24 mouse cellular contexts compared by ENCODE assay signal in the genomic region with DNA sequence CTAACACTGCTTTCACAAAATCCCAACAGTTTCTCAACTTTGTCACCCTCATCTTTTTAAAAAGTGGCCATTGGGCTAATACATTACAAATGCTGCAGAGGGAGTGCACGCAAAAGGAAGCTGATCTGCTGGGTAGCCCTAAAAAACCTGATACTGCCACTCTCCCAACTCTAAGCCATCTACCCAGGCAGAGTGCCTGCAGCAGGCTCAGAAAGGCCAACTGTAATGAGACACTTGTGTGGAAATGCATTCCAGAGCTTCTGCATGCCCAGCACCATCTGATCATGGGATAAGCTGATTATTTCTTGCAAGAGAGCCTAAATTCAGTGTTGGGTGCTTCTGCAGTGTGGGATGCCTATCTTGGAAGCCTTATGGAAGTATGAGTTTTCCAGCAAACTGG. TPM values are rescaled to one million over a fixed set of nuclear protein-coding genes. Genes with fewer than 3 reads are reported as not detected.
DNase-seq lines count a peak whose midpoint lies in the region; ATAC-seq lines count a peak whose summit lies in the region.
"Had no signal": no experiment of that assay in that cellular context is flagged by ENCODE, and none has a peak within 500 bp of the region (broad histone marks: within the 10 kb centered on the region; RNA-seq: fewer than 3 reads in every experiment).

No protein-coding gene starts in this region.

- peak; percentile 80 for DNase-seq in midbrain, embryonic 11.5 days (ENCODE audit: low spot score, missing footprints)
- DNase-seq in embryonic facial prominence, embryonic 10.5 days (ENCODE audit: low spot score): peak; percentile 18
- DNase-seq in gastrocnemius, postnatal 10 days: peak; percentile 26
- DNase-seq in thymus, postnatal 36 days: no peak
- DNase-seq in thymus, postnatal 4 days: no peak
- DNase-seq: adrenal gland, postnatal 10 days; B cell, adult 2 months; cerebellum, postnatal 10 days; heart, postnatal 4 days; right cerebral cortex, postnatal 14 days; thymus, adult 18-20 months had no signal

- peaks cover 5% of the 10 kb centered on the region; the same call in 1 of the 2 replicates for H3K27me3 ChIP-seq in midbrain, embryonic 11.5 days (ENCODE audit: control insufficient read depth, insufficient read depth, low read length)
- H3K27me3 ChIP-seq in midbrain, embryonic 16.5 days (ENCODE audit: control insufficient read depth, insufficient read depth, low read depth, low read length): no peaks in the 10 kb centered on the region
- no peaks in the 10 kb centered on the region for H3K27me3 ChIP-seq in embryonic facial prominence, embryonic 10.5 days (replicated peaks; ENCODE audit: low read depth, poor library complexity, severe bottlenecking)
- H3K27me3 ChIP-seq: embryonic facial prominence, embryonic 12.5 days; forebrain, embryonic 15.5 days; heart, embryonic 15.5 days; limb, embryonic 12.5 days; lung, embryonic 15.5 days; neural tube, embryonic 13.5 days; stomach, embryonic 15.5 days had no signal

- H3K4me2 ChIP-seq in midbrain, embryonic 11.5 days: no peak overlapping the region
- no peak overlapping the region for H3K4me2 ChIP-seq in midbrain, embryonic 16.5 days (ENCODE audit: low read length)
- H3K4me2 ChIP-seq: embryonic facial prominence, embryonic 12.5 days; forebrain, embryonic 15.5 days; heart, embryonic 15.5 days; limb, embryonic 12.5 days; lung, embryonic 15.5 days; midbrain, embryonic 13.5 days; neural tube, embryonic 13.5 days; stomach, embryonic 15.5 days had no signal

- 65% methylated on average over 1 of the region's 1 CpGs for WGBS in midbrain, embryonic 11.5 days
- 76% methylated on average over 1 of the region's 1 CpGs for WGBS in midbrain, embryonic 16.5 days
- WGBS in embryonic facial prominence, embryonic 10.5 days: 43% methylated on average over 1 of the region's 1 CpGs

- no peaks in the 10 kb centered on the region for H3K36me3 ChIP-seq in midbrain, embryonic 11.5 days (ENCODE audit: control insufficient read depth, insufficient read depth, low read length)
- no peaks in the 10 kb centered on the region for H3K36me3 ChIP-seq in midbrain, embryonic 16.5 days (ENCODE audit: control insufficient read depth, insufficient read depth, low read length)
- H3K36me3 ChIP-seq in embryonic facial prominence, embryonic 10.5 days (replicated peaks): no peaks in the 10 kb centered on the region
- H3K36me3 ChIP-seq: embryonic facial prominence, embryonic 12.5 days; forebrain, embryonic 15.5 days; heart, embryonic 15.5 days; limb, embryonic 12.5 days; lung, embryonic 15.5 days; midbrain, embryonic 13.5 days; neural tube, embryonic 13.5 days; stomach, embryonic 15.5 days had no signal

- ATAC-seq in midbrain, embryonic 11.5 days (ENCODE audit: low FRiP score): no peak
- no peak for ATAC-seq in midbrain, embryonic 16.5 days
- no peak for ATAC-seq in inflammation-experienced regulatory T-cells, adult 6 months
- ATAC-seq: forebrain, embryonic 15.5 days; hindbrain, embryonic 16.5 days; intestine, postnatal 0 days; midbrain, embryonic 13.5 days had no signal

- H3K9ac ChIP-seq in midbrain, embryonic 11.5 days (ENCODE audit: low read length): no peak overlapping the region
- H3K9ac ChIP-seq in midbrain, embryonic 16.5 days (ENCODE audit: low read depth, low read length): no peak overlapping the region
- H3K9ac ChIP-seq: embryonic facial prominence, embryonic 12.5 days; forebrain, embryonic 15.5 days; heart, embryonic 15.5 days; limb, embryonic 12.5 days; liver, embryonic 14.5 days; lung, embryonic 15.5 days; midbrain, embryonic 13.5 days; neural tube, embryonic 13.5 days; stomach, embryonic 15.5 days had no signal

- no peaks in the 10 kb centered on the region for H3K4me1 ChIP-seq in midbrain, embryonic 11.5 days (ENCODE audit: control insufficient read depth, insufficient read depth, low read length)
- no peaks in the 10 kb centered on the region for H3K4me1 ChIP-seq in midbrain, embryonic 16.5 days (ENCODE audit: control insufficient read depth, insufficient read depth, low read length)
- H3K4me1 ChIP-seq in embryonic facial prominence, embryonic 10.5 days: peaks cover 10% of the 10 kb centered on the region
- H3K4me1 ChIP-seq: forebrain, embryonic 15.5 days; heart, embryonic 15.5 days; lung, embryonic 15.5 days; midbrain, embryonic 13.5 days; neural tube, embryonic 13.5 days; stomach, embryonic 15.5 days had no signal

- H3K4me3 ChIP-seq in midbrain, embryonic 11.5 days (ENCODE audit: low read depth, low read length): no peak overlapping the region
- H3K4me3 ChIP-seq in midbrain, embryonic 16.5 days (ENCODE audit: low read depth, low read length): no peak overlapping the region
- H3K4me3 ChIP-seq in embryonic facial prominence, embryonic 10.5 days: no peak overlapping the region
- H3K4me3 ChIP-seq: embryonic facial prominence, embryonic 12.5 days; forebrain, embryonic 15.5 days; heart, embryonic 15.5 days; limb, embryonic 12.5 days; lung, embryonic 15.5 days; midbrain, embryonic 13.5 days; neural tube, embryonic 13.5 days; stomach, embryonic 15.5 days had no signal

- no peak overlapping the region for H3K27ac ChIP-seq in midbrain, embryonic 11.5 days (ENCODE audit: low read depth, low read length)
- no peak overlapping the region for H3K27ac ChIP-seq in midbrain, embryonic 16.5 days (ENCODE audit: low read length)
- H3K27ac ChIP-seq in embryonic facial prominence, embryonic 10.5 days (replicated peaks): no peak overlapping the region
- H3K27ac ChIP-seq: embryonic facial prominence, embryonic 12.5 days; forebrain, embryonic 15.5 days; heart, embryonic 15.5 days; limb, embryonic 12.5 days; liver, embryonic 14.5 days; lung, embryonic 15.5 days; midbrain, embryonic 13.5 days; neural tube, embryonic 13.5 days; stomach, embryonic 15.5 days had no signal

- no peaks in the 10 kb centered on the region for H3K9me3 ChIP-seq in midbrain, embryonic 11.5 days (ENCODE audit: control insufficient read depth, low read length)
- H3K9me3 ChIP-seq in midbrain, embryonic 16.5 days (replicated peaks; ENCODE audit: control insufficient read depth, low read length, poor library complexity, severe bottlenecking): no peaks in the 10 kb centered on the region
- no peaks in the 10 kb centered on the region for H3K9me3 ChIP-seq in embryonic facial prominence, embryonic 10.5 days
- H3K9me3 ChIP-seq: embryonic facial prominence, embryonic 12.5 days; forebrain, embryonic 15.5 days; heart, embryonic 15.5 days; limb, embryonic 12.5 days; lung, embryonic 15.5 days; midbrain, embryonic 13.5 days; neural tube, embryonic 13.5 days; stomach, embryonic 15.5 days had no signal

RNA-seq across cellular contexts. Expression of gene Dennd1a, which starts 49.6 kb away (rescaled TPM):
- 8.6 and 8.8 TPM in 2 replicates for polyA plus RNA-seq in midbrain, embryonic 11.5 days (2014; fragmentation: Nextera tagmentation; extraction: Ambion mirVana)
- polyA plus RNA-seq in midbrain, embryonic 16.5 days (2015; fragmentation: Nextera tagmentation; extraction: Ambion mirVana): 18.9 and 21.7 TPM in 2 replicates
- 12.2 and 13.7 TPM in 2 replicates for polyA plus RNA-seq in embryonic facial prominence, embryonic 10.5 days (2016; fragmentation: Nextera tagmentation; extraction: Ambion mirVana)
- 10 to 100 TPM; 28.3 to 29.8 TPM for total RNA-seq in gastrocnemius, postnatal 10 days (2021)
- polyA plus RNA-seq in inflammation-experienced regulatory T-cells, adult 6 months (2017; shearing (Covaris generic)): 10 to 100 TPM in 2 of 3 experiments, 1 to 10 TPM in 1; 9.3 to 16.0 (median 14.6) TPM

Comparison
In these comparisons a context has a peak if more than half of its experiments do, and no peak if none do; other contexts are left out.
1. DNase-seq: peak in midbrain, embryonic 11.5 days (single experiment), embryonic facial prominence, embryonic 10.5 days (single experiment) and gastrocnemius, postnatal 10 days (single experiment); none in thymus, postnatal 36 days (0 of 2) and thymus, postnatal 4 days (single experiment).